Mouse (Mus musculus) embryo, embryonic 11 days (tissue): ENCODE results near the gene Thnsl2.

ENCODE experiments used
- DNase-seq: peaks from one replicate; pipeline ENCODE4 v3.0.0-alpha.2; 2015

Thnsl2 gene

GRCm38 (mm10) chr6:71131038-71131437 is 13.2 kb downstream of the Thnsl2 start:
- no peak for DNase-seq

- no peak for DNase-seq
These were observed 14.0 kb downstream of the Thnsl2 start for GRCm38 (mm10) chr6:71130269-71130668.

GRCm38 (mm10) chr6:71129071-71129470 is 15.2 kb downstream of the Thnsl2 start:
- peak; percentile 21 for DNase-seq

GRCm38 (mm10) chr6:71126290-71126689 is 17.9 kb downstream of the Thnsl2 start:
- DNase-seq = no peak

- peak; percentile 82 for DNase-seq
These were observed 19.0 kb downstream of the Thnsl2 start for GRCm38 (mm10) chr6:71125043-71125893.

GRCm38 (mm10) chr6:71119577-71120254 is 24.5 kb downstream of the Thnsl2 start:
- DNase-seq = peak; percentile 24

GRCm38 (mm10) chr6:71111419-71112113 is 32.7 kb downstream of the Thnsl2 start:
- DNase-seq = no peak

GRCm38 (mm10) chr6:71106170-71106945 is 37.9 kb downstream of the Thnsl2 start:
- peak; percentile 7 for DNase-seq

- no peak for DNase-seq
These were observed 48.1 kb downstream of the Thnsl2 start for GRCm38 (mm10) chr6:71096126-71096525.

- DNase-seq = no peak
These were observed 49.5 kb downstream of the Thnsl2 start for GRCm38 (mm10) chr6:71094693-71095092.

- DNase-seq = no peak
These were observed 50.6 kb downstream of the Thnsl2 start for GRCm38 (mm10) chr6:71093686-71094085.

GRCm38 (mm10) chr6:71090475-71090874 is 53.8 kb downstream of the Thnsl2 start:
- DNase-seq = no peak

- no peak for DNase-seq
These were observed 54.5 kb downstream of the Thnsl2 start for GRCm38 (mm10) chr6:71089735-71090134.

- no peak for DNase-seq
These were observed 55.2 kb downstream of the Thnsl2 start for GRCm38 (mm10) chr6:71088992-71089391.

- DNase-seq = no peak
These were observed 60.8 kb downstream of the Thnsl2 start for GRCm38 (mm10) chr6:71083441-71083840.

- no peak for DNase-seq
These were observed 62.2 kb downstream of the Thnsl2 start for GRCm38 (mm10) chr6:71082084-71082483.

- no peak for DNase-seq
These were observed 63.0 kb downstream of the Thnsl2 start for GRCm38 (mm10) chr6:71081230-71081629.
